9 mouse cellular contexts compared by ENCODE assay signal in the genomic region with DNA sequence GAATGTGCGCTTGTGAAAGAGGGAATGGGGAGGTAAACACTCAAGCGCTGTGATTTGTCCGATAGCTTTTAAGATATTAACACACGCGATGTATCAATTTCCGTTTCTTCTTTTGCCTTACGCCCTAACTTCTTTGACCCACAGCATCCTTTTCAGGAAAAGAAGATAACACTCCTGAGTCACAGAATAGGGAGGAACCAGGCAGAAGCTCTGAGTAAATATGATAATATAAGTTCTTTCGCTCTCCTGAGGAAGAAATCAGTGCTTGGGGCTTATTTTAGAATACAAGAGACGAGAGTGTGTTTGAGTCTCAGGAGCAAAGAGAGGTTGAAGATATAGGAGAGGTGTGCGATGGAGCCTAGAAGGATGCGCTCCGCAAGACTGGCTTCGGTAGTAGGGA. TPM values are rescaled to one million over a fixed set of nuclear protein-coding genes. Genes with fewer than 3 reads are reported as not detected.
A peak's percentile ranks its signal among the peaks of the same experiment; 100 is the strongest.
DNase-seq lines count a peak whose midpoint lies in the region; ATAC-seq and TF ChIP-seq lines count a peak whose summit lies in the region.
"Had no signal": no experiment of that assay in that cellular context is flagged by ENCODE, and none has a peak within 500 bp of the region (broad histone marks: within the 10 kb centered on the region; RNA-seq: fewer than 3 reads in every experiment).

No protein-coding gene starts in this region.

- no peak for TF ChIP-seq POLR2A in embryonic fibroblast, embryonic 13.5 days (IDR thresholded peaks at IDR 0.05; ENCODE audit: low read depth, low read length)
- no peak for TF ChIP-seq POLR2A in thymus, adult 2 months (IDR thresholded peaks at IDR 0.05; ENCODE audit: control insufficient read depth, extremely low read depth, insufficient read depth, low read length, poor library complexity)

- TF ChIP-seq CTCF in embryonic fibroblast, embryonic 13.5 days (IDR thresholded peaks at IDR 0.05; ENCODE audit: borderline replicate concordance, insufficient read depth, low read length) = no peak
- TF ChIP-seq CTCF in thymus, adult 2 months (IDR thresholded peaks at IDR 0.05; ENCODE audit: borderline replicate concordance, control insufficient read depth, extremely low read depth, insufficient read depth, low read length, poor library complexity) = no peak

- H3K4me1 ChIP-seq in lung, embryonic 15.5 days = peaks cover 9% of the 10 kb centered on the region
- H3K4me1 ChIP-seq in embryonic fibroblast, embryonic 13.5 days (ENCODE audit: control insufficient read depth, insufficient read depth, low read length) = no peaks in the 10 kb centered on the region
- peaks cover 14% of the 10 kb centered on the region for H3K4me1 ChIP-seq in limb, embryonic 10.5 days
- H3K4me1 ChIP-seq in neural tube, embryonic 15.5 days = peaks cover 28% of the 10 kb centered on the region
- peaks cover 10% of the 10 kb centered on the region for H3K4me1 ChIP-seq in thymus, adult 2 months (replicated peaks; ENCODE audit: control insufficient read depth, insufficient read depth, low read length)

- H3K4me3 ChIP-seq in lung, embryonic 15.5 days = peak overlapping the region; percentile 47
- H3K4me3 ChIP-seq in embryonic fibroblast, embryonic 13.5 days (ENCODE audit: insufficient read depth, low read length) = peak overlapping the region; percentile 33
- peak overlapping the region; percentile 49 for H3K4me3 ChIP-seq in limb, embryonic 10.5 days
- peak overlapping the region; percentile 55 for H3K4me3 ChIP-seq in neural tube, embryonic 15.5 days (replicated peaks)
- no peak overlapping the region for H3K4me3 ChIP-seq in thymus, adult 2 months (ENCODE audit: control insufficient read depth, insufficient read depth, low read length)

- no peak overlapping the region for H3K9ac ChIP-seq in lung, embryonic 15.5 days
- peak overlapping the region; percentile 50 for H3K9ac ChIP-seq in neural tube, embryonic 15.5 days (replicated peaks)

- H3K9me3 ChIP-seq in lung, embryonic 15.5 days = no peaks in the 10 kb centered on the region
- no peaks in the 10 kb centered on the region for H3K9me3 ChIP-seq in limb, embryonic 10.5 days (replicated peaks)
- no peaks in the 10 kb centered on the region for H3K9me3 ChIP-seq in neural tube, embryonic 15.5 days (replicated peaks)

- no peaks in the 10 kb centered on the region for H3K36me3 ChIP-seq in lung, embryonic 15.5 days
- H3K36me3 ChIP-seq in limb, embryonic 10.5 days = no peaks in the 10 kb centered on the region
- no peaks in the 10 kb centered on the region for H3K36me3 ChIP-seq in neural tube, embryonic 15.5 days
- no peaks in the 10 kb centered on the region for H3K36me3 ChIP-seq in thymus, adult 2 months (ENCODE audit: control insufficient read depth, insufficient read depth, low read length)

- H3K27me3 ChIP-seq in lung, embryonic 15.5 days = peaks cover 26% of the 10 kb centered on the region; the same call in 1 of the 2 replicates
- peaks cover 51% of the 10 kb centered on the region for H3K27me3 ChIP-seq in limb, embryonic 10.5 days (ENCODE audit: low read depth, poor library complexity, severe bottlenecking)
- peaks cover 4% of the 10 kb centered on the region; the same call in 1 of the 2 replicates for H3K27me3 ChIP-seq in neural tube, embryonic 15.5 days (replicated peaks)
- H3K27me3 ChIP-seq in thymus, adult 2 months (ENCODE audit: control insufficient read depth, insufficient read depth, low read length) = peaks cover 2% of the 10 kb centered on the region; the same call in 1 of the 2 replicates

- H3K27ac ChIP-seq in lung, embryonic 15.5 days = no peak overlapping the region
- no peak overlapping the region for H3K27ac ChIP-seq in embryonic fibroblast, embryonic 13.5 days (ENCODE audit: insufficient read depth, low read length)
- no peak overlapping the region for H3K27ac ChIP-seq in limb, embryonic 10.5 days
- H3K27ac ChIP-seq in neural tube, embryonic 15.5 days (replicated peaks) = peak overlapping the region; percentile 66; the same call in 1 of the 2 replicates
- H3K27ac ChIP-seq in thymus, adult 2 months (ENCODE audit: control insufficient read depth, insufficient read depth, low read length) = no peak overlapping the region

- DNase-seq in lung, adult 18-20 months = no peak
- DNase-seq in limb, embryonic 10.5 days (ENCODE audit: low spot score) = no peak
- no peak for DNase-seq in thymus, adult 2 months
- DNase-seq in testis, postnatal 14 days (ENCODE audit: low spot score) = no peak
- DNase-seq in layer of hippocampus, postnatal 36 days = no peak

- WGBS in lung, embryonic 15.5 days = 8% methylated on average over 13 of the region's 13 CpGs
- WGBS in limb, embryonic 10.5 days = 18% methylated on average over 13 of the region's 13 CpGs
- 11% methylated on average over 13 of the region's 13 CpGs for WGBS in neural tube, embryonic 15.5 days
- 24% methylated on average over 13 of the region's 13 CpGs for WGBS in thymus, adult 2 months

- H3K4me2 ChIP-seq in lung, embryonic 15.5 days = peak overlapping the region; percentile 64
- H3K4me2 ChIP-seq in neural tube, embryonic 15.5 days = peak overlapping the region; percentile 87

- ATAC-seq in lung, embryonic 15.5 days (ENCODE audit: borderline replicate concordance, extremely low read depth, low FRiP score, low TSS enrichment) = no peak
- no peak for ATAC-seq in neural tube, embryonic 15.5 days (ENCODE audit: low FRiP score)

RNA-seq across cellular contexts. Expression of a gene that starts 0.3 kb away (rescaled TPM):
- 0.24 and 0.51 TPM in 2 replicates for polyA plus RNA-seq in lung, embryonic 15.5 days (2015; fragmentation: Nextera tagmentation; extraction: Ambion mirVana)
- polyA plus RNA-seq in embryonic fibroblast, embryonic 13.5 days (2011; ENCODE audit: insufficient read length, low read depth, missing spikeins) = not detected in 2 replicates
- polyA plus RNA-seq in limb, embryonic 10.5 days (2016; fragmentation: Nextera tagmentation; extraction: Ambion mirVana) = 0.15 TPM in 1 of 2 replicates, not detected in the other
- polyA plus RNA-seq in neural tube, embryonic 15.5 days (2015; fragmentation: Nextera tagmentation; extraction: Ambion mirVana) = 30.5 and 35.8 TPM in 2 replicates
- 0.10 TPM in 1 of 2 replicates, not detected in the other for polyA plus RNA-seq in thymus, adult 2 months (2012; rRNA removed)
- 10 to 100 TPM; 28.6 to 29.8 TPM for total RNA-seq in layer of hippocampus, postnatal 36 days (2021)
- total RNA-seq: hematopoietic stem cell, adult 5-6 weeks had no signal

RNA-seq across cellular contexts. Expression of a gene that starts 37.8 kb away (rescaled TPM):
- polyA plus RNA-seq in lung, embryonic 15.5 days (2015; fragmentation: Nextera tagmentation; extraction: Ambion mirVana) = 0.20 TPM in 1 of 2 replicates, not detected in the other
- 2.3 and 2.4 TPM in 2 replicates for polyA plus RNA-seq in embryonic fibroblast, embryonic 13.5 days (2011; ENCODE audit: insufficient read length, low read depth, missing spikeins)
- not detected in 2 replicates for polyA plus RNA-seq in limb, embryonic 10.5 days (2016; fragmentation: Nextera tagmentation; extraction: Ambion mirVana)
- polyA plus RNA-seq in neural tube, embryonic 15.5 days (2015; fragmentation: Nextera tagmentation; extraction: Ambion mirVana) = 0.83 and 1.3 TPM in 2 replicates
- 0.23 and 0.35 TPM in 2 replicates for polyA plus RNA-seq in thymus, adult 2 months (2012; rRNA removed)
- total RNA-seq in layer of hippocampus, postnatal 36 days (2021) = 1 to 10 TPM; 2.1 to 2.7 TPM
- total RNA-seq: hematopoietic stem cell, adult 5-6 weeks had no signal

RNA-seq across cellular contexts. Expression of a gene that starts 38.1 kb away (rescaled TPM):
- 63.2 and 63.4 TPM in 2 replicates for polyA plus RNA-seq in lung, embryonic 15.5 days (2015; fragmentation: Nextera tagmentation; extraction: Ambion mirVana)
- polyA plus RNA-seq in embryonic fibroblast, embryonic 13.5 days (2011; ENCODE audit: insufficient read length, low read depth, missing spikeins) = 144 TPM in 2 replicates
- 38.9 and 46.1 TPM in 2 replicates for polyA plus RNA-seq in limb, embryonic 10.5 days (2016; fragmentation: Nextera tagmentation; extraction: Ambion mirVana)
- 59.9 and 64.3 TPM in 2 replicates for polyA plus RNA-seq in neural tube, embryonic 15.5 days (2015; fragmentation: Nextera tagmentation; extraction: Ambion mirVana)
- polyA plus RNA-seq in thymus, adult 2 months (2012; rRNA removed) = 65.4 and 83.0 TPM in 2 replicates
- total RNA-seq in layer of hippocampus, postnatal 36 days (2021) = 10 to 100 TPM; 50.9 to 51.6 TPM

RNA-seq across cellular contexts. Expression of a gene that starts 39.7 kb away (rescaled TPM):
- polyA plus RNA-seq in lung, embryonic 15.5 days (2015; fragmentation: Nextera tagmentation; extraction: Ambion mirVana) = 18.3 and 21.6 TPM in 2 replicates
- polyA plus RNA-seq in embryonic fibroblast, embryonic 13.5 days (2011; ENCODE audit: insufficient read length, low read depth, missing spikeins) = 30.5 and 32.4 TPM in 2 replicates
- polyA plus RNA-seq in limb, embryonic 10.5 days (2016; fragmentation: Nextera tagmentation; extraction: Ambion mirVana) = 30.4 and 33.3 TPM in 2 replicates
- 180 and 208 TPM in 2 replicates for polyA plus RNA-seq in neural tube, embryonic 15.5 days (2015; fragmentation: Nextera tagmentation; extraction: Ambion mirVana)
- 45.3 and 62.9 TPM in 2 replicates for polyA plus RNA-seq in thymus, adult 2 months (2012; rRNA removed)
- total RNA-seq in layer of hippocampus, postnatal 36 days (2021) = 100 to 1,000 TPM; 131 to 142 TPM

Comparison
In these comparisons a context has a peak if more than half of its experiments do, and no peak if none do; other contexts are left out.
1. RNA of a gene that starts 0.3 kb away (polyA plus RNA-seq): 30.5 to 35.8 TPM in neural tube, embryonic 15.5 days; 0.24 to 0.51 TPM in lung, embryonic 15.5 days, 0.10 TPM in thymus, adult 2 months, not detected in embryonic fibroblast, embryonic 13.5 days and 0.15 TPM in limb, embryonic 10.5 days; every median in the first group is over 10 times any median in the second.